Mouse (Mus musculus) intestine, postnatal 0 days (tissue): ENCODE data around the gene Lrrc3. TPM values are rescaled to one million over a fixed set of nuclear protein-coding genes. Genes with fewer than 3 reads are reported as not detected.
A peak's percentile ranks its signal among the peaks of the same experiment; 100 is the strongest.

Source experiments
- ATAC-seq: fragments of 200-750 bp; cut with Nextera tagmentation; 2 replicates; pipeline ENCODE4 v1.8.0; 2017; ENCODE audit warnings: mild to moderate bottlenecking, moderate TSS enrichment, moderate library complexity
- H3K27ac ChIP-seq: fragments of 300-500 bp; sonication (generic); 2 replicates; pipeline ENCODE4 v1.5.1; 2014; ENCODE audit warnings: mild to moderate bottlenecking, low read depth, low read length, moderate library complexity
- H3K27me3 ChIP-seq: fragments of 300-500 bp; sonication (generic); replicated peaks from 2 replicates; pipeline ENCODE4 v1.6.1; 2014; ENCODE audit warnings: low read length, mixed read lengths; ENCODE audit not compliant: control insufficient read depth, insufficient read depth
- H3K36me3 ChIP-seq: fragments of 300-500 bp; sonication (generic); 2 replicates; pipeline ENCODE4 v1.6.1; 2014; ENCODE audit warnings: mild to moderate bottlenecking, moderate library complexity; ENCODE audit not compliant: control insufficient read depth, insufficient read depth
- H3K4me1 ChIP-seq: fragments of 300-500 bp; sonication (generic); replicated peaks from 2 replicates; pipeline ENCODE4 v1.6.1; 2014; ENCODE audit warnings: antibody characterized with exemption, low read length, mixed read lengths; ENCODE audit not compliant: control insufficient read depth, insufficient read depth
- H3K4me2 ChIP-seq: fragments of 300-500 bp; sonication (generic); replicated peaks from 2 replicates; pipeline ENCODE4 v1.6.1; 2014; ENCODE audit warnings: low read depth, mild to moderate bottlenecking, moderate library complexity
- H3K4me3 ChIP-seq: fragments of 300-500 bp; sonication (generic); 2 replicates; pipeline ENCODE4 v1.5.1; 2014; ENCODE audit warnings: low read depth, low read length
- H3K9ac ChIP-seq: fragments of 300-500 bp; sonication (generic); 2 replicates; pipeline ENCODE4 v1.6.1; 2014; ENCODE audit warnings: mild to moderate bottlenecking, low read depth, low read length
- H3K9me3 ChIP-seq: fragments of 300-500 bp; sonication (generic); 2 replicates; pipeline ENCODE4 v1.6.1; 2016; ENCODE audit warnings: mixed run types; ENCODE audit not compliant: control insufficient read depth
- CTCF ChIP-seq: sonication (generic); IDR thresholded peaks from 2 replicates; pipeline ENCODE4 v1.5.1; 2016; ENCODE audit warnings: low read depth, mild to moderate bottlenecking, control low read depth, antibody characterized with exemption, moderate library complexity
- WGBS: fragments of 180-500 bp; shearing (Covaris S2); extraction: QIAGEN DNeasy Blood & Tissue Kit; methylation state at CpG from one replicate; pipeline ENCODE4 v1.1.7; 2014; 5-methylcytosine and 5-hydroxymethylcytosine counted together
- polyA plus RNA-seq: library from polyadenylated mRNA; unstranded; fragments of >200 nt; fragmentation: Nextera tagmentation; extraction: Ambion mirVana; gene quantifications from 2 replicates; pipeline ENCODE4 v1.2.1, GENCODE M21; 2015

Gene Lrrc3
- polyA plus RNA-seq, 1 experiment from 2014 or later = 2.1 TPM

DNA sequence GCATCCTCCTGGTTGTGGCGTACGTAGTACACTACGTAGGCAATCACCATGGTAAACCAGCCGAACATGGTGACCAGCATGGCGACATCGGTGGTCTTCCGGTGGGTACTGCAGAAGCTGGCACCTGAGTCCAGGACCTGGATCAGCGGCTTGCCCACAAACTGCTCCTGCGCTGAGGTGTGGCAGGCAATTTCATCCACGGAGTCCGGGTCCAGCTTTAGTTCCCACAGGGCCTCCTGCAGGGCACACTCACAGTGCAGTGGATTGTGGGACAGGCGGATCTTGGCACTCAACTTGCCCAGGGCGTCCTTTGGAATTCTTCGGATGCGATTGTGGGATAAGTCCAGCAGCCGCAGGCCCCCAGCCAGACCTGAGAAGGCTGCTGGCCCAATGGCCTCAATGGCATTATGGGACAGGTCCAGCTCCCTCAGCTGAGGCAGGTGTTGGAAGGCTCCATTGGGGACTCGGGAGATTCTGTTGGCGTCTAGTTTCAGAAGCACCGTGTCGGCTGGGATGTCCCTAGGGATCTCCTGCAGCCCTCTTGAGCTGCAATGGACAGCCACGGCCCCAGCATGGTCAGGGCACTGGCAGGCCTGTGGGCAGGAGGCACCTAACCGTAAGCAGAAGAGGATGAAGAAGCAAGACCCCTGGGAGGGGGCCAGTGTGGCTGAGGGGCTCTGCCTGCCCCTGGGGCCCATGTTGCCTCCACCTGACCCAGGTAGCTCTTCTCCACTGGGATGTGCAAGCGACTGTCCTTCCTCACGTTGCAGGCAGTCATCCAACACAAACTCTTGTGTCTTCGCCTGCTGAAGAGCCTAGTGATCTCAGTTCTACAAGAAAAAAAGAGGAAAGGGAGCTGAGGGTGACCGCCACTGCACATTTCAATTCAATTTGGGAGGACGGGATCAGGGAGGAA lies 1.2 kb downstream of the Lrrc3 start:
- H3K9ac ChIP-seq = no peak overlapping the region

DNA sequence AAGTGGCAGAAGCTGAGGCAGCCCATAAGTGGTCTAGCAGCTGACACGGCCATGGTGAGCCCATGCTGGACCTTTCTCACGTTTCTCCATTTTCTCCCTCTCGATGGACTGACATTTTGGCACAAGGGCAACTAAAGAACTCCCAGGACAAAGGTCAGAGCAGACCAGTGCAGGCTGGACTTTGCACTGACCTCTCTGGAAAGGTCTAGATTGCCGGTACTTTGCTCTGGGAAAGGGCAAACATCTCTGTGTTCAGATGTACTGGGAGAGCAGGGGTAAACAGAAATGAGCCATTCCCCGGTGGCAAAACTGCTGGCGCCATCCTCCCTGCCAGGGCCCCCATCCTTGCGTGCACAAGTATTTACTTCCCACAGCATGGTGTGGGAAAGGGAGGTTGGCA lies 2.2 kb downstream of the Lrrc3 start:
- H3K9ac ChIP-seq = no peak overlapping the region
- no peaks in the 10 kb centered on the region for H3K36me3 ChIP-seq
- H3K4me1 ChIP-seq = 0 out of 2 replicates have a peak, but pooled peaks cover 6% of the 10 kb centered on the region
- ATAC-seq = no peak
- H3K4me2 ChIP-seq = no peak overlapping the region
- WGBS = 61% methylated on average over 7 of the region's 7 CpGs
- H3K27me3 ChIP-seq = no peaks in the 10 kb centered on the region
- no peak overlapping the region for H3K27ac ChIP-seq
- no peaks in the 10 kb centered on the region for H3K9me3 ChIP-seq
- TF ChIP-seq CTCF = no peak
- H3K4me3 ChIP-seq = no peak overlapping the region

More for the DNA sequence above, 1.2 kb downstream of the Lrrc3 start:
- Histone ChIP-seq H3K4me3 (no peak overlapping the region), H3K9me3 (no peaks in the 10 kb centered on the region), H3K27me3 (no peaks in the 10 kb centered on the region), H3K4me1 (0 out of 2 replicates have a peak, but pooled peaks cover 6% of the 10 kb centered on the region), H3K4me2 (no peak overlapping the region), H3K27ac (no peak overlapping the region), H3K36me3 (no peaks in the 10 kb centered on the region)
- 88% methylated on average over 27 of the region's 27 CpGs for WGBS
- no peak for ATAC-seq
- no peak for TF ChIP-seq CTCF

DNA sequence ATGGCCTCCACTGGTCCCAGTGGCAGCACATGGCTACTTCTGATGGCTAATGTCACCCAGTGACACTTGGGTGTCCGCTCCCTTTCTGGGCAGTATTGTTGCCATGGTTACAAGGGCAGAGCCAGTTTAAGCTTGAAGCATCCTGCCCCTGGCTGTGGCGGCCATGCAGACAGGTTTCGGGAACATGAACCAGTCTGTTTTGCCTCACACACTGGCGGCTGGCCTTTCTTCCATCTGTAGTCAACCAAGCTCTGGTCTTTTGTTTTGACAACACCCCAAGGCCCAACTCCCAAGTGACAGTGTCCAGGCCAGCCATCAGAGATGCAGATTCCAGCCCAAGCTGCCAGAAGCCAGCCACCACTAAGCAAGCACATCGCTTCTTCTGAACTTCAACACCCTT lies 6.8 kb downstream of the Lrrc3 start:
- no peaks in the 10 kb centered on the region for H3K4me1 ChIP-seq
- no peaks in the 10 kb centered on the region for H3K9me3 ChIP-seq
- H3K9ac ChIP-seq = no peak overlapping the region
- H3K4me3 ChIP-seq = no peak overlapping the region
- no peaks in the 10 kb centered on the region for H3K27me3 ChIP-seq
- WGBS = 44% methylated on average over 5 of the region's 5 CpGs
- TF ChIP-seq CTCF = no peak
- no peak overlapping the region for H3K4me2 ChIP-seq
- no peak for ATAC-seq
- no peak overlapping the region for H3K27ac ChIP-seq
- H3K36me3 ChIP-seq = no peaks in the 10 kb centered on the region

DNA sequence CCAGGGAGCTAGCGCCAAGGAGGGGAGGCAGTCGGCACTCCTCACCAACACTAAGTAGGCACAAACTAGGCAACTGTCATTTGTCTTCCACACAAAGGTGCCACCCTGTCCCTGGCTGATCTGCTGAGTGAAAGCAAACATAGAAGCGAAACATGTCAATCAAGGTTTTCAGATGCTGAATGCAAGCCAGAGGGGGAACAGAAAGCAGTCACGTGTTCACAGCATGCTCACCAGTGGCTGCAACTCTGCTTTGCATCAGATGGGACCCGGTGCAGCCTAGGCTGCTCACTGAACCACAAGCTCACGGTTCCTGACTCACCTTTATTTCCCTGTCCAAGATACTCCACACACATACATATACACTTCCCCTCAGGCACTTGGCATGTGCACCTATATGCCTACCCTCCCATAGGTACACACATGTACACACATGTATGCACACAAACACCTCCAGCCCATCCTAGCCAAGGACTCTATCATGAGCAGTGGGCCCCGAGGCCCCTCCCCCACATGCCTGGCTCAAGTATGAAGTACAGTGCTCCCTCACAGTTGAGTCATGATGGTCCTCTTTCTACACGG lies 11.3 kb downstream of the Lrrc3 start:
- Histone ChIP-seq H3K27me3 (no peaks in the 10 kb centered on the region), H3K27ac (no peak overlapping the region), H3K4me1 (no peaks in the 10 kb centered on the region), H3K4me3 (no peak overlapping the region), H3K9me3 (no peaks in the 10 kb centered on the region), H3K36me3 (no peaks in the 10 kb centered on the region), H3K4me2 (no peak overlapping the region), H3K9ac (no peak overlapping the region)
- TF ChIP-seq CTCF = no peak
- 89% methylated on average over 8 of the region's 8 CpGs for WGBS
- no peak for ATAC-seq

DNA sequence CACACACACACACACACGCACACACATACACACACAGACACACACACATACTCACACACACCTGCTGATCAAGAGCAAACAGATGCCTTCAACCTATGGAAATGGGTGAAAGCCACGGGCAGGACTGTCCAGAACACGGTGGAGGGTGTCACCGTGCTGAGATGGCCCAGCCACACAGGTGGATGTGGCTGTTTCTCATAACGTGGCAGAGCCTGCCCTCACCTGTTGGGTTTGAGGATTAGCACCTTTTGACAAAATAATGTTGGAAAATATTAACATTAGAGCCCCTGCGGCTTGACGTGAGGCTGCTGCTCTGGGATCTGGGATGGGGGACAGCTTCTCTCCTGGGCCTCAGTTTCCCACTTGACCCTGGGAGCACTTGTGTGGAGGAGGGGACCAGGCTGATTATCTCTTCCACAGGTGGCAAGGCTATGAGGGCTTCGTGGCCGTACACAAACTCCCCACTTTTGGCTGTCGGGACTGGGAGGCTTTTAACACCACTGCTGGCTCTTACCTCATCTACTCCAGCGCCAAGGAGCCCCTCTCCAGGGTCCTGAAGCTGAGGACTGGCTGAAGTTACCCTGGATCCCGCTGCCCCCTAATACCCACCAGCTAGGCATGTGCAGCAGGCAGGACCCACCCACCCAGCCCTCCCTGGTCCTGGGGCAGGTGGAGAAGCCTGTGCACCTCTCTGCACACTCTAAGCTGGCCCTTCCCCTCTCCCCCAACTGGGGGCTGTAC lies 16.2 kb downstream of the Lrrc3 start:
- no peaks in the 10 kb centered on the region for H3K27me3 ChIP-seq
- WGBS = 41% methylated on average over 12 of the region's 12 CpGs
- no peaks in the 10 kb centered on the region for H3K36me3 ChIP-seq
- H3K4me1 ChIP-seq = no peaks in the 10 kb centered on the region
- H3K9ac ChIP-seq = no peak overlapping the region
- H3K4me3 ChIP-seq = no peak overlapping the region
- no peak for ATAC-seq
- no peaks in the 10 kb centered on the region for H3K9me3 ChIP-seq
- no peak overlapping the region for H3K27ac ChIP-seq
- TF ChIP-seq CTCF = peak; percentile 48
- H3K4me2 ChIP-seq = no peak overlapping the region

DNA sequence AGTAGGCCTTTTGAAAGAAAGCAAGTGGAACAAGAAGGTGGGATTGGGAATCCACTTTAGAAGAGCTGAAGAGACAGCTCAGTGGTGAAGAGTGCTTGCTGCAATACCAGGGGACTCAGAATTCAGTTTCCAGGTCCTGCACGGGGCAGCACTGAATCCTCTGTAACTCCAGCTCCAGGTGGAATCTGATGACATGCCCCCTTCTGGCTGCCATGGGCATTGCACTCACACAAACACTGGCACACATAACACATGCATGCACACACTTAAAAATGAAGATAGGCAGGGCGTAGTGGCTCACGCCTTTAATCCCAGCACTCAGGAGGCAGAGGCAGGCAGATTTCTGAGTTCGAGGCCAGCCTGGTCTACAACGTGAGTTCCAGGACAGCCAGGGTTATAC lies 19.8 kb downstream of the Lrrc3 start:
- Histone ChIP-seq H3K4me1 (no peaks in the 10 kb centered on the region), H3K4me2 (no peak overlapping the region), H3K4me3 (no peak overlapping the region), H3K27ac (no peak overlapping the region), H3K36me3 (no peaks in the 10 kb centered on the region), H3K9ac (no peak overlapping the region), H3K9me3 (no peaks in the 10 kb centered on the region), H3K27me3 (no peaks in the 10 kb centered on the region)
- no peak for ATAC-seq
- WGBS = 84% methylated on average over 5 of the region's 5 CpGs
- peak; percentile 38 for TF ChIP-seq CTCF
